Mouse (Mus musculus) C2C12 (cell line): ENCODE measurements around the gene Rnf144b. TPM values are rescaled to one million over a fixed set of nuclear protein-coding genes. Genes with fewer than 3 reads are reported as not detected.

Experiments used
- H3K27me3 ChIP-seq: one replicate; pipeline ENCODE4 v1.6.1; 2011; ENCODE audit not compliant: control insufficient read depth, insufficient read depth, insufficient read length
- H3K36me3 ChIP-seq: one replicate; pipeline ENCODE4 v1.6.1; 2011; ENCODE audit not compliant: control insufficient read depth, insufficient read depth
- H3K4me3 ChIP-seq: one replicate; pipeline ENCODE4 v1.5.1; 2011; ENCODE audit warnings: mild to moderate bottlenecking, control low read depth; ENCODE audit not compliant: poor library complexity, insufficient read depth, severe bottlenecking
- H3K79me2 ChIP-seq: one replicate; pipeline ENCODE4 v1.6.1; 2011; ENCODE audit not compliant: control insufficient read depth, insufficient read depth
- H3K79me3 ChIP-seq: one replicate; pipeline ENCODE4 v1.6.1; 2011; ENCODE audit warnings: low read depth, control low read depth
- H3ac ChIP-seq: one replicate; pipeline ENCODE3; 2011; ENCODE audit warnings: low read depth; ENCODE audit not compliant: control insufficient read depth, insufficient read length
- CEBPB ChIP-seq: IDR thresholded peaks from one replicate; pipeline ENCODE4 v1.6.1; 2011; ENCODE audit warnings: low read depth, mild to moderate bottlenecking, control low read depth, moderate library complexity
- CTCF ChIP-seq: IDR thresholded peaks from one replicate; pipeline ENCODE4 v1.5.1; 2011; ENCODE audit not compliant: control insufficient read depth, insufficient read depth, insufficient read length
- FOSL1 ChIP-seq: IDR thresholded peaks from one replicate; pipeline ENCODE4 v1.8.0; 2011; ENCODE audit warnings: mild to moderate bottlenecking, low read length; ENCODE audit not compliant: poor library complexity, insufficient read depth, severe bottlenecking
- MAX ChIP-seq: IDR thresholded peaks from one replicate; pipeline ENCODE4 v1.6.1; 2011; ENCODE audit warnings: mild to moderate bottlenecking, control low read depth
- MYOD1 ChIP-seq: IDR thresholded peaks from one replicate; pipeline ENCODE4 v1.6.1; 2011; ENCODE audit warnings: low read depth; ENCODE audit not compliant: control insufficient read depth, insufficient read length
- MYOG ChIP-seq: IDR thresholded peaks from one replicate; pipeline ENCODE4 v1.6.1; 2011; ENCODE audit not compliant: control insufficient read depth, insufficient read length; ENCODE audit errors: extremely low read depth
- USF1 ChIP-seq: IDR thresholded peaks from one replicate; pipeline ENCODE4 v1.6.1; 2011; ENCODE audit warnings: low read depth, mild to moderate bottlenecking, control low read depth, moderate library complexity
- polyA plus RNA-seq: library from polyadenylated mRNA; unstranded; fragments of >200 nt; fragmentation: generic; extraction: Trizol; gene quantifications from one replicate; pipeline ENCODE4 v1.2.1, GENCODE M21; 2012; ENCODE audit warnings: missing spikeins

Gene Rnf144b
- polyA plus RNA-seq, 1 experiment: 0.28 TPM

DNA sequence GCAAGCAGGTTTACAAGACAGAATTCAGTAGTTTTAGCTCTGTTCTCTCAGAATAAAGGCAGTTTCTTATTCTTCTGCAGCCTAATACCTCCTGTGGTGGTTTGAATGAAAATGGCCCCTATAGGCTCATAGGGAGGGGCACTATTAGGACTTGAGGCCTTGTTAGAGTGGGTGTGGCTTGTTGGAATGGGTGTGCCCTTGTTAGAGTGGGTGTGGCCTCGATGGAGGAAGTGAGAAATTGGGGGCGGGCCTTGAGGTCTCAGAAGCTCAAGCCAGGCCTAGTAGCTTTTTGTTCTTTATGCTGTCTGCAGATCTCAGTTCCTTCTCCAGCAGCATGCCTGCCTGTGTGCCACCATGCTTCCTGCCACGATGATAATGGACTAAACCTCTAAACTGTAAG, 159.8 kb downstream of the Rnf144b start:
- Histone ChIP-seq H3K36me3 (no peaks in the 10 kb centered on the region), H3ac (no peak overlapping the region), H3K79me3 (no peaks in the 10 kb centered on the region), H3K27me3 (no peaks in the 10 kb centered on the region), H3K79me2 (no peaks in the 10 kb centered on the region), H3K4me3 (no peak overlapping the region)
- TF ChIP-seq MAX: no peak
- TF ChIP-seq MYOD1: no peak
- TF ChIP-seq USF1: no peak
- TF ChIP-seq CTCF: no peak
- TF ChIP-seq CEBPB: no peak
- no peak for TF ChIP-seq FOSL1
- no peak for TF ChIP-seq MYOG

GRCm38 (mm10) chr13:47288449-47288848, 166.0 kb downstream of the Rnf144b start:
- no peaks in the 10 kb centered on the region for H3K79me3 ChIP-seq
- no peak overlapping the region for H3ac ChIP-seq
- H3K4me3 ChIP-seq: no peak overlapping the region
- H3K36me3 ChIP-seq: no peaks in the 10 kb centered on the region
- peaks cover 6% of the 10 kb centered on the region for H3K27me3 ChIP-seq
- no peaks in the 10 kb centered on the region for H3K79me2 ChIP-seq
- TF ChIP-seq MAX (no peak), MYOG (no peak), CTCF (no peak), USF1 (no peak), MYOD1 (no peak), FOSL1 (no peak), CEBPB (no peak)

DNA sequence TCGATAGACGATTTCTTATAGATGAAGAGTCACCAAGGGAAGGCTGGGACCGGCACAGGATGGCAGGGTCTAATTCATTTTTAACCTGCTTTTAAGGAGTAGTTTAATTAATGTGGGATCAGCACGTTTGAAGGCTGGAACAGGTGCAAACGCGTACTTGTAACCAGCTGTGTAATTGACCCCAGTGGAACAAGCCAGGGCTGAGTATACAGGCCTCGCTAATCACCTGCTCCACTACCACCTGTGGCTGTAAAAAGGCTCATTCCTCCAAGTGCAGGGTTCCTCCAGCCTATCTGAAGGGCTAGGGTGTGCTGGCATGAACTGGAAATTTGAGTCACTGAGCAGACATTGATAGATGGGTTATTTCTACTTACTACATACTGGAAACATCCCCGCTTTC, 174.0 kb downstream of the Rnf144b start:
- H3K36me3 ChIP-seq: no peaks in the 10 kb centered on the region
- peaks cover 4% of the 10 kb centered on the region for H3K27me3 ChIP-seq
- H3ac ChIP-seq: no peak overlapping the region
- H3K4me3 ChIP-seq: no peak overlapping the region
- H3K79me2 ChIP-seq: no peaks in the 10 kb centered on the region
- no peaks in the 10 kb centered on the region for H3K79me3 ChIP-seq
- TF ChIP-seq USF1: no peak
- TF ChIP-seq FOSL1: no peak
- TF ChIP-seq MYOG: no peak
- TF ChIP-seq CTCF: no peak
- no peak for TF ChIP-seq MAX
- TF ChIP-seq CEBPB: no peak
- no peak for TF ChIP-seq MYOD1

Other genes starting within 250 kb of the Rnf144b start
- gene Kif13a, start 192.8 kb upstream of the Rnf144b start, polyA plus RNA-seq: 9.2 TPM
- gene Nhlrc1, start 107.8 kb upstream of the Rnf144b start, polyA plus RNA-seq: 0.05 TPM
- gene Kdm1b, start 79.2 kb upstream of the Rnf144b start, polyA plus RNA-seq: 3.3 TPM
- gene Tpmt, start 77.9 kb upstream of the Rnf144b start, polyA plus RNA-seq: 5.6 TPM
- 34.9 TPM for gene Dek, start 16.5 kb upstream of the Rnf144b start, polyA plus RNA-seq